Mouse (Mus musculus): ENCODE measurements at regions not wholly inside any gene's neighbourhood (a gene's known extent, or its start where the extent isn't known, plus 50 kb on each side); places are given as distances from the start of the nearest gene placed in this dataset.

GRCm38 (mm10) chr15:86932345-86933075 lies 611.6 kb upstream of the Fam19a5 start:
- TF ChIP-seq POLR2A (IDR thresholded peaks at IDR 0.05; ENCODE audit: control insufficient read depth, extremely low read depth, insufficient read depth, low read length, poor library complexity) (no peak), CTCF (IDR thresholded peaks at IDR 0.05; ENCODE audit: borderline replicate concordance, control insufficient read depth, extremely low read depth, insufficient read depth, low read length, poor library complexity) (no peak)

All from thymus, adult 2 months (tissue).